Mouse (Mus musculus) brain, embryonic 18.5 days (tissue): ENCODE data around the gene Pepd.

ENCODE experiments used
- DNase-seq: peaks from one replicate; pipeline ENCODE4 v3.0.0-alpha.2; 2012; ENCODE audit warnings: low read depth, low spot score

Pepd gene

DNA sequence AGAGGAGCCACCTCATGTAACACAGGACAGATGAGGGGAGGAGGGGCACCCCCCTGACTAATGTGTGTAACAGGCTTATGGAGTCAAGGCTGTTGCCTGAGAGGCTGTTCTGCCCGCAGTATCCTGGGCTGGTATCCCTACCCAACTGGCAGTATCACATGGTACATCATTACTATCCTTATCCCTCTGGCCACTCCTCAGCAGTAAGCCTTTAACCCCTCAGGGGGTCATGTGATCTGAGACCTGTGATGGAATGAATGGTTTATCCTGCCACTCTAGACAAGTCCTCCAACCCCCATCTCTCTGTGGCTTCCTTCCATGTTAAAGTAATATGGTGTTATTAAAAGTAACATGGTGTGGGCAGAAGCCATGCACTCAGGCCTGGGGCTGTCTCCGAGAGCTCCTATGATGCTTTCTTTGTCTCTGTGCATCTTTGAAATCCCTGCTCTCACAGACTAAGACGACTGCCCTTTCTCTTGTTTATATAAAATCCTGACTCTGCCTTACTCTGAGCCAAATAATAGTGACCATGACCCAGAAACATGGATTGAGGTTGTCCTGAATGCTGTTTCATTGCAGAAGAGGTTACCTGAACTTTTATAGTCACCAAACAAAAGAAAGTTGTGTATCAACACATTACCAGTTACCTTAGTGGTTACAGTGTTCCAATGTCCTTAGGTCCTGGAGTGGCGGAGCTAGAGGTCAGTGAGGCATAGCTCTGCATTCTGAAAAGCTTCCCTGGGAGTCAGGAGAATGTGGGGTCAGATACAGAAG, 71.7 kb downstream of the Pepd start:
- no peak for DNase-seq

DNA sequence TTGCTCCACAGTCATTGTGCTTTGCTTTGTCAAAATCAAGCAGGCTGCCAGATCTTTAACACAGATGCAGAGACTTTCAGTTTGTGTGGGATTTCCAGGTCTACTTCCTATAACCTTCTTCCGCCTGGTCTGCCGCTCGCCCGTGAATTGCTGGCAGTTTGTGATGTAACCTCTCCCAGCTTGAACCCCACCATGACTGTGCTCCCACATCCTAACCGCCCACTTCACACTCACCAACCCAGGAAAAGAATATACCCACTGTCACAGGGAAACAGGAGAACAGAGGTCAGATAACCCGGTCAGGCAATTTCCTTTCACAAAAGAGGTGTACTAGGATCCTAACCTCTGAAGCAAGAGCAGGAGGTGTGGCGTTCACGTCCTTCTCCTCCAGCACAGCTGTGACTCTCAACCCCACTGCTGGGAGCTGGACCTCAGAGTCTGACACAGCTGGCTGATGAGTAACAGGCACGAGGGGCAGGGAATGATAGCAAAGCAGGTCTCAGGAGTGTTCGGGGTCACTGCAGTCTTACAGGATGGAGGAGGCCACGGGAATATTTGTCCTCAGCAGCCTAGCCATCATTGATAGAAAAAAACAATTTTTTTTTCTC, 72.5 kb downstream of the Pepd start:
- DNase-seq = no peak

DNA sequence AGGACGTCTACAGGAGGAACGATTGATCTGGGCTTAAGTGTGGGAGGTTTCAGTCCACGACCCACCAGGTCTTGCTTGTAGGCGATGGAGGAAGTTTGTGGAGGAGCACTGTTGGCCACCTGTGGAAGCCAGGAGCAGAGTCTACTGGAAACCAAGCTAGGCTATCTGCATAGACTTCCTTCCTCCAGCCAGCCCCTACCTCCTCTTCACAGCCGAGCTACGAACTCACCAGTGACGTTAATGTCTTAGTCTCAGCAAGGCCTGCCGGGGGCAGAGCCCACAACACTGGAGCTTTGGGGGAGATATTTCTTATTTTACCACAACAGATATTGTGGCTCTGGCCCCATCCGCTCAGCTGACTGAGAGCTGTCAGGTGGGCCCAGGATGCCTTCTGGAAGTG, 73.0 kb downstream of the Pepd start:
- no peak for DNase-seq

DNA sequence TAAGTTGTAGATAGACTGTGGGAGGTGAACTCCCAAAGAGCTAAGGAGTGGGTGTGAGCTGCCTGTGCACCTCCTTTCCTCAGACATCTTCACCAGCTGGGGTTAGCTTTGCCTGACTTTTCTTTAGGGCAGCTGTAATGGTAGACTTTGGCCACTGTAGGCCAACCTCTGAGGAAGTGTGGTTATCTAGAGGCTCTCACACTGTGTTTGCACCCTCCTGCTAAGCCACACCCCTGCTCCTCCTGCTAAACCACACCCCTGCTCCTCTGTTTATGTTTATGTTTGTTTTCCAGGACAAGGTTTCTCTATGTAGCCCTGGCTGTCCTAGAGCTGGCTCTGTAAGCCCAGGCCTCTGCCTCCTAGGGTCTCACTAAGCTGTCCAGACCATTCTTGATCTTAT, 73.5 kb downstream of the Pepd start:
- no peak for DNase-seq

DNA sequence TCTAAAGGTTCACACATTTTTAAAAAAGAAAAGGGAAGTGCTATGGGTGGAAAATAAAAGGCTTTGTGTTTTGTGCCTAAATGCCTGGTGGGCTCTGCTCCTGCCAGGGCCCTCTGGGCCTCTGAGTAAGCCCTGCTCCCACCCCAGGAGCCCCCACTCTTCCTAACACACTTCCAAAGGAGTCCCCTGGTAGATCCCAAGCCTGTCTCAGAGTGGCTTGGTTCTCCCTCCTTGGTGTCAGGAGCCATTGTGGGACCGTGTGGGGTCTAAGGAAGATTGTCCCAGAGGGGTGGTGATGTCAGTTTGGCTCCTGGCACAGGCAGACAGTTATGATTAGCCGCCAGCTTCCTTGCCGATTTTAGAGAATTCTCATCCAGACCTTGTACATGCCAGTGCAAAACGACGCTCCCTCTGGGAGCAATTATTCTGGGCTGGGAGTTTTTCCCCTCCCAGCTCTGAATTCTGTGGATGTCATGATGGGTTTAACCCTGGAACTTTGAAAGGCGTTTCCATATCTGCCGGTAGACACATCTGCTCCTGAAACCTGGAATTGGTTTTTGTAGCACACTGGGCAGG, 74.5 kb downstream of the Pepd start:
- no peak for DNase-seq

DNA sequence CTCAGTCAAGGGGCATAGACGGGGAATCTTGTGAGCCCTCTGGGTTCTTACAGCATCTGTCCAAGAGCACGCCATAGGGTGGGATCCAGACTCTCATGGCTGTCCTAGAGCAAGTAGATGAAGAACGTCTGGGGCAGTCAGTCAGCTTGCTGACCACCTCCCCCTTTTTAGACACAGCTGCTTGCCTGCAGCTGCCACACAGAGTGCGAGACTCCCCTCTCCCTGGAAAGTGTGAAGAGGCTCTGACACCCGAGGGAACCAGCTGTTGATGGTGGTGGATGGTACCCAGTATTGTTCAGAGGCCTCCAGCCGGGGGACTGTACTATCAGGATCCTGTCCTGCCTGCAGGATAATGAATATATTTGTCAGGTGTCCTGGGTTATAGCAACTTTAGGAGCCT, 75.1 kb downstream of the Pepd start:
- DNase-seq = no peak

DNA sequence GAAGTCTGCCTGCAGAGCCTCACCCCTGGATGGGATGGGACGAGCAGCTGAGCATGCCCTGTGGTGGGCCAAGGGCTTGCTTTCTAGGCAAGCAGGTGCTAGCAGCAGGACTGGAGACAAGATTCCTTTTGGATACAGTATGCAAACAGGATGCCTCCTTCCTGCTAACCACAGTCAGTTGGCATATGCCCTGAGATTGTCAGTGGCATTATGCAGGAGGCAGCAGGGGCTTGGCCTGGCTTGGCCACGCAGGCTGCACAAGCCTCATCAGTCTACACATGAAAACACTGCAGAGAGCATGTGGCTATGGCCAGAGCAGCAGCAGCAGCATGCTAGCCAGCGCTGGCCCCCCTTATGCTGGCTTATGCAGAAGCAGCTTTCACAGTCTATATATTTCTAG, 76.3 kb downstream of the Pepd start:
- no peak for DNase-seq

DNA sequence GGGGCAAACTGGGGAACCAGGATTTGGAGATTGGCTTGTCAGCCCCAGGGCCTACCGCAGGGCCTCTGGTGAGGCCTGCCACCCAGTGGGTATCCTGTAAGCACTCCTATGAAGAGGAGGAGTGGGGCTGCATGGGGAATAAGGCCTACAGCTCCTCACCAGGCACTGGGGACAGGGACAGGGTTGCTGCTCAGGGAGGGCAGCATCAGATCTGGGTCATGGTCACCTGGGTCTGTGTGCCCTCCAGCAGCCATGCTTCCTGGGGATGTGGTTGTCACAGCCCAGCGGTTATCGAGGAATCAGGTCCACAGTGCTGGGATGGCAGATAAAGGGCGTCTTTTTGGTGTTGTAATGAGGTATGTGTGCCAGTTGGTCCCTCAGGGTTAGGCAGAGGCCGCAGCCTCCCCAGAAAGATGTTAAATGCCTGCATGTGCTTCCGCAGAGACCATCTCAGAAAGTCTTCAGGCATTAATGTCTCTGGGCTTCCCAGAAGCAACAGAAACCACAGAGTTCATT, 79.6 kb downstream of the Pepd start:
- no peak for DNase-seq

DNA sequence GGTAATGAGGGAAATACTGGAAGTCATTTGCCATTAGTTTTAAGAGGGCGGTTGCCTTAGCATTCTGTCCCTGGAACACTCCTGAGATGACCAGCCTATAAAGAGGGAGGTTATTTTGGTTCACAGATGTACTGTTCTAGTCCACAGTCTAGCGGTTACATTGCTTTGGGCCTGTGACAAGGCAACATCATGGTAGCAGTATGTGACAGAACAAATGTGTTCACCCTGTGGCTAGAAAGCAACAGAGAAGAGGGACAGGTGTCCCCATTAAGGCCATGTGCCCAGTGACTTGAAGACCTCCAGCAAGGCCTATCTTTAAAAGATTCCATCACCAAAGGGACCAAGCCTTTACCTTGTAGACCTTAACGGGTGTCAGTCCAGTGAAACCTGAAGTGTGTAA, 80.6 kb downstream of the Pepd start:
- no peak for DNase-seq

DNA sequence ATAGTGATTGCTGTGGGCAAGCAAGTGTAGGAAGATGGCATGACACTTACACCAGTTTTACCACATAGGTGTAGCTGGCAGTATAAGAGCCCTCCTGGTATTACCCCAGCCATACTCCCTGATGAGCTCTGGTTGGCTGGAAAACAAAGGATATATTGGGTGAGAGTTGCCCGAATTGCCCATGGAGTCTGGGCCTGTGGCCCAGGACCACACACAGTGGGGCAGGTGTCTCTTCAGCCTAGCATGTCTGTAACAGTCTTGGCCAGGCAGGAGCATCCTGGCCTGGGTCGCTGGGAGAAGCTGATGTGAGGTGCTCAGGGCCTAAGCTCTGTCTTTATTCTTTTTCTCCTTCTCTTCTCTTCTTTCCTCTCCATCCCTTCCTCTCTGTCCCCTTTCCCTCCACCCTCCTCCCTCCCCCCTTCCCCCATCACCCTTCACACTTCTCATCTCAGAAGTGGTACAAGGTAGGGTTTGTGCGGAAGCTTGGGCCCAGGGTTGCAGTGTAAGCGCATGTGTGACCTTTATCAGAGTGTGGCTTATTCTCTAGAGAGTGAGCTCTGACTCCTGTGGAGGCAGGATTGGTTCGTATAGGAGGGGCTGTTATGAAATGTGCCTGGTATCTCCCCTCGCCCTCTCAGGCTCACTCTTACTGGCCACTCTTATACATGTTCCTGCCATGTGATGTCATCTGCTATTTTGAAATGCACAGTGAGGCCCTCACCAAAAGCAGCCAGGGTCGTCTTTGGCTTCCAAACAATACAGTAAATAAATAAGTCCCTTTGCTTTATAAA, 83.9 kb downstream of the Pepd start:
- no peak for DNase-seq

DNA sequence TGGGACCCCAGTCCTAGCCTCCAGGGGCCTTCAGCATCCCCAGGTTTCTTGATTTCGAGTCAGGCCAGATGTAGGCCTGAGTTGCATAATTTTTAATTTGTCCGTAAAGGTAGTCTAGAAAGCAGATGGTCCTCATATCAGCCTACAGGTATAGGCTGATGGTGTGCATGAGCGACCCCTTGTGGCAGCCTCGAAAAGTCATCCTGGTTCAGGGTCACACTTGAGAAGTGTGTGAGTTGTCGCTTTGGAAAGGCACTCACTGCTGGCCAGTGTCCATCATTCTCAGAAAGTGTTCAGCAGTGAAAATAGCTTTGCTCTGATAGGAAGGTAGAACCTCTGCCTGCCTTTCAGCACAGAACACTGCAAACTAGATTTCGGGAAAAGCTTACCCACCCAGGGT, 88.7 kb downstream of the Pepd start:
- DNase-seq = no peak

DNA sequence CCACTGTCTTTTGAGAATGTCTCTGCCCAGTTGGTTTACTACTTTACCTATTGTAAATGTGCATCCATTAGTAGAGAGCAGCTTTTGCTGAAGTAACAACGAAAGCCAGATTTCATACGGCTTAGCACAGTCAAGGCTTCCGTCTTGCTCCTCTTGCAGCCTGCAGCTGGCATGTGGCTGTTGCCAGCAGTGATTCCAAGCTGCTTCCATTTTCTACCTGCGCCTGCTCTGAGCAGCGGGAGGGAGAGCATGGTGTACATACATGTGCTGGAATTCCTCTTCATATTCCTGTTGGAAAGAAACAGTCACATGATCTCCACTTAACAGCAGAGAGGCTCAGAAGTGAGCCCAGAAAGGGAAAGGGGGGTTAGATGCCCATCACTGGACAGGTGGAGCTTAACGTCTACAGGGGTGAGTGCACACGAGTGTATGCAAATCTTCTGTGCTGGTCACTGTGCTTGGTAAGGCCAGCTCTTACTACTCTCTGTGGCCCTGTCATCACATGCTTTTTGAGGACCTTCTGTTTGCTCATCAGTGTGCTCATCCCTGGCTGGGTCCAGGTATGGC, 91.1 kb downstream of the Pepd start:
- no peak for DNase-seq

DNA sequence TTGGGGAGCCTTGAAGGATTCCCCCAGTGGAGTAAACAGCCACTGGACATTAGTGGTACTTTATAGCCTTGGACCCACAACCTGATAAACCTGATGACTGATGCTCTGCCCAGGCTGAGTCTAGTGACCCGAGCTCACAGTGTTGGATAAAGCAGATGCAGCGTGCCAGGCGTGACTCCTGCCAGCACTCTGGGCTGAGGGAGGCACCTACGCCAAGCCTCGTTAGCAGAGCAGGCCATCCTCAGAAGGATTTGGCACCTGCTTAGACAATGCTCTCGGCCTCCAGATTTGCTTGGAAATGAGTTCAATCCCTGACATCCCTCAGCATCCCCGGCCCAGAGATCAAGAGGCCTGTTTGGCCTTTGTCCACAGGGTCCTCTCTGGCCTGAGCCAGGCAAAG, 94.5 kb downstream of the Pepd start:
- no peak for DNase-seq

DNA sequence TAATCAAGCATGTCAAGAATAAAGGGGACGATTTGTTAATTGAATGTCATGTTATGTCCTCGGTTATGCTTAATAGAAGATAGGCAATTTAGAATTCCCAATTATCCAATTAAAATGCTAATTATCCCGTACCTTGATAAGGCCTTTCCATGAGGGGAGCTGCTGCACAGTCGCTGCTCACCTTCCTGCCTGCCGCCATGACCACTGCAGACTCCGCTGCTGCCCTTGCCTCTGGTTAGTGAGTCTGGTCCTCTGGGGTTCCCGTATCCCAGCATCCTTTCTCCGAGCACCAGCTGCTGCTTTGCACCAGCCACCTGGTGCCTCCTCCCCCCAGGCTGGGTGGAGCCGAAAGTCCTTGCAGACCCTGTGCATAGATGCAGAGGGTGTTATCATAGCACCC, 101.0 kb downstream of the Pepd start:
- DNase-seq = no peak

DNA sequence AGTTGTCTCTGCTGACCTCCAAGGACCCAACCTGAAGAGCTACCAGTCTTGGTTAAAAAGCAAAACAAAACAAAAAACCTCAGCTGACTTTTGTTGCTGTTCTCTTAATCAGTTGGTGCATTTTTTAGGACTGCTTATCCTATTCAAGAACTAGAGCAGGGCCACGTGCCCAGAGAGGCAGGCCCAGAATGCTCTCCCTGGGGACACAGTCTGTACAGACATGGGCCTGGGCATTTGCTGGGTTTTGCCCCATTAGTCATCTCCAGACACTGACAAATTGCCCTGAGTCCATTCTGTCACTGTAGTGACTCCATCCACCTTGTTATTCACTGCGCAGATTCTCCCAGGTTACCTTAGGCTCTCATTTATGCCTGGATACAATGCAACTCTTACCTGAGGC, 103.1 kb downstream of the Pepd start:
- DNase-seq = no peak

DNA sequence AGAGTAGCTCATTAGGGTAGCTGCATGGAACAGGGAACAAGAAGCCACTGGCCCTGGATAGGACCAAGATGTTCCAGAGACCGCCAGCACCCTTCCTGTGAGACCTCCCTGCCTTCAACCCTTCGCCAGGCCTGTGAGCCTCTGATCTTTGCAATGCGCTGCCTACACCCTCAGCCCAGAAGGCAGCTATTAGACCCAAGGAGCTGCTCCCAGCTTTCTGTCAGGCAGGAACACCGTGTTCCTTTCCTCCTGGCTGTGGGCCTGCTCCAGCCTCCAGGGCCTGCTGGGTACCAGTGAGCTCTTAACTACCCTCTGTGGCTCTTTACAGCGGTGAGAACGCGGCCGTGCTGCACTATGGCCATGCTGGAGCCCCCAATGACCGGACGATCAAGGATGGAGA, 109.2 kb downstream of the Pepd start:
- DNase-seq = no peak

DNA sequence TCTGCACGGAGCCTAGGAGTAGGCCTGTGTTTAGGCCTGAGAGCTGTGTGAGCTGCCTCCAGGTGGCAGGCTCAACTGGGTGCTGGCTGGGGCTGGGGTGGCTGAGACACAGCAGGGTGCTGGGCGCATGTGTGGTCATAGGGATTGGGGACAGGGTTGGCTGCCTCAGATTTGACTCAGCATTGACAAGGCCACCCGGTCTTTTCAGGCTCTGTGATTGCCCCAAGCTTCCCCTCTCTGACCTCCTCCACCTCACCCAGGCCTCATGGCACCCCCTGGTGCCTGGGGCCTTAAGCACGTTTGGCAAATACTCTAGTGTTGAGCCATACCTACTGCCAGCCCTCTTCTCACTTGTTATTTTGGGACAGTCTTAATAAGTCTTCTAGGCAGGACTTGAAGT, 111.1 kb downstream of the Pepd start:
- DNase-seq = no peak

DNA sequence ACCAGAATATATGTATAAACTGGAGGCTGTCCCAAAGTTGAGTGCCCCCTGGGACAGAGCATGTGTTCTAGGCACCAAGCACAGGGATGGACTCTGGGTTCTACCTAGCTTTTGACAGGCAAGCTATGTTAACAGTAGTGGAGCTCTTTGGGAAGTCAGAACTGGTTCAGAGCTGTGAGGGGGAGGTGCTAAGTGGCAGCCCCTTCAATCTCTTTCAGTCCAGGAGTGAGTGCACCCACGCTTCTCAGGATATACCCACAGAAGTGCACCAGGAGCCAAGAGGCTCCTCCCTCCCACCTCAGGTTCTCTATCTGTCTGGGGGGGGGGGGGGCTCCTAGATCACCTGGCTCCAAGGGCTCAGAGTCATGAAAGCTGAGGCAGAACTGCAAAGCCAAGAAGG, 112.2 kb downstream of the Pepd start:
- DNase-seq = no peak

DNA sequence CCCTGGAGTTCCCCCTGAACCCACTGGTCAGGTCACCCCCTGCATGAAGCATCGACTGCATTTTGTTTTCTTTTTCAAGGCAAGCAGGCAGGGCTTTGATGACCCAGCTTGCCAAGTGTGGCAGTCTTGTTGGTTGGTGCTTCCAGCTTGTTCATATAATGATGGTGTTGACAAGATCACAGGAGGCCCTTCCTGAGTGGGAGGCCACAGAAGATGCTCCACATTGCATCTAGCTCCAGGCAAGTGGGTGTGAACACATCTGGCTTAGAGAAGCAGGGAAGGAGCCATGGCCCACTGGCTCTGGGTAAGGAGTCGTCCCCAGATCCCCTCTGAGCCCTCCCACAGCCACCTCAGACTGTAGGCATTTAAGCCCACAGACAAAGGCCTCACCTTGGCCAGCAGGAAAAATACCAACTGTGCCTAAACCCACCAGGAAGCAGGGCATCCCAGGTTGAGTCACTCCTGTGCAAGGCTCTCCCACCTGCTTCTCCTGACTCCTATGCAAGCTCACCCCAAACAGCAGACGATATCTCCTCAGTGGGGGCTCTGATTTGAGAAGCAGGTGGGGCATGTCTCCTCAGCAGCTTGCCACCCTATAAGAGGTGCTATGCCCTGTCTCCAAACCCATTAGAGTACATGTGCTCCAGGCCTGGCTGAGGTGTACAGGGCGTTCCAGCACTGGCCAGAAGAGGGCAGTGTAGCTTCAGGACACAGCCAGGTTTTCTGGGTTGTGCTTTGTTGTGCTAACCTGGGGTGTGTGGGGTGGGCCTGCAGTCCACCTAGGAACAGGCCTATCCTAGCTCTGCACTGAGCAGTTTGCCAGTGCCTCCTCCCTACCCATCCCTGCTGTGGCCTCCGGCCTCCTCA, 113.5 kb downstream of the Pepd start:
- no peak for DNase-seq

DNA sequence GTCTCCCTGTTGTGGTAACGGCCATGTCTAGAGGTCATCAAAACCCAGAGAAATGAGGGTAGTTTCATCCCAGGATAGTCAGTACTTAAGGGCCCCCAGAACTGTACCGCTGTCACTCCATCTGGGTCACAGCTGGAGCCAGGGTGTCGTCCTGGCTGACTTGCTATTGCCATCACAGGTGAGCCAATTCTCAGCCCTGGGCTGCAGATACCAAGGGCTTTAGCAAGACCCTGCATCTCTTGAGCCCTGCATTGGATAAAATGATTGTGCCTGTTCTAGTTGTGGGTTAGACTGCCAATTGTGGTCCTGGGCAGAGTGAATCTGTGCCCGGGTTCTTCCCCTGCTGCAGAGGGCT, 114.1 kb downstream of the Pepd start:
- no peak for DNase-seq

DNA sequence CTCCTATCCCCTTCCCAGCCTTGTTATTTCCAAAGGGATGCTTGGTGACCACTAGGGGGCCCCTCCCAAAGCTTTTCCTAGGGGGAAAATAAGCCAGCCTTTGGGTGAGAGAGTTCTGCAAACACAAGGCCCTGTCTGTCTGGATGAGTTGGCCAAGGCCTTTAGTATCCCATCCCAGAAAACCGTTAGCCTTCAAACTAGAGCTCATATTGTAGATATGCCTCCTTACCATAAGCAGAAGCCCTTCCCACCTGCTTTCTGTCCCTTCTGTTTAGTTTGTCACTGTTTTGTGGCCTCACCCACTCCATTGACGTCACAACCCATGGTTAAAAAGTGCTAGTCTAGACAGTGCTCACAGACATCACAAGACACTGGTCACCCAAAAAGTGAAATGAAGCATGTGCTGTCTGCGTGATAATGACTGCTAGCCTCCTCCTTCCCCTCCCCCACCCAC, 114.7 kb downstream of the Pepd start:
- no peak for DNase-seq
